Mouse (Mus musculus): ENCODE results near the gene Slc6a14. TPM values are rescaled to one million over a fixed set of nuclear protein-coding genes. Genes with fewer than 3 reads are reported as not detected.

Gene Slc6a14
- polyA plus RNA-seq, 1 experiment from 2014 or later, result not detected

GRCm38 (mm10) chrX:21744997-21745396, 30.3 kb downstream of the Slc6a14 start, which contains the start of gene Gm28269:
Gm28269 (minus strand) TSS chrX:21745097.
- no peaks in the 10 kb centered on the region for H3K4me1 ChIP-seq (ENCODE audit: control insufficient read depth in 2 of 2, insufficient read depth in 2 of 2, low read length in 2 of 2)
- H3K4me3 ChIP-seq (ENCODE audit: control insufficient read depth in 1 of 2, insufficient read depth in 1 of 2, low read depth in 1 of 2, low read length in 2 of 2), result no peak within 1 kb of the TSS
- H3K9me3 ChIP-seq (ENCODE audit: control insufficient read depth, low read length), result no peaks in the 10 kb centered on the region
- H3K36me3 ChIP-seq (ENCODE audit: control insufficient read depth, insufficient read depth, low read length), result no peaks in the 10 kb centered on the region
- no peak for ATAC-seq (ENCODE audit: insufficient number of reproducible peaks, insufficient read depth, low FRiP score, low read depth)
- no peaks in the 10 kb centered on the region for H3K27me3 ChIP-seq (ENCODE audit: control insufficient read depth, insufficient read depth, low read length)
- H3K4me2 ChIP-seq (ENCODE audit: low read length), result no peak within 1 kb of the TSS
- no peak within 1 kb of the TSS for H3K9ac ChIP-seq (ENCODE audit: low read length)
- H3K27ac ChIP-seq (replicated peaks in 1 of 2; ENCODE audit: control insufficient read depth in 1 of 2, insufficient read depth in 1 of 2, low read depth in 2 of 2, low read length in 2 of 2), result no peak within 1 kb of the TSS

Other genes with a start within 250 kb of the Slc6a14 start
- 0.39 and 2.3 TPM in 2 replicates for gene Agtr2, start 230.4 kb upstream of the Slc6a14 start, polyA plus RNA-seq (2014; fragmentation: Nextera tagmentation; extraction: Ambion mirVana)
- gene Gm28269, start 30.2 kb downstream of the Slc6a14 start, polyA plus RNA-seq (2014; fragmentation: Nextera tagmentation; extraction: Ambion mirVana), result not detected in 2 replicates